Mouse (Mus musculus) induced T-regulatory cell, adult 2 months (primary cell): Measurements from ENCODE around the gene Sod3.

Experiments used
- DNase-seq: peaks from one replicate; pipeline ENCODE4 v3.0.0-alpha.2; 2012; ENCODE audit warnings: low read depth

The Sod3 gene

DNA sequence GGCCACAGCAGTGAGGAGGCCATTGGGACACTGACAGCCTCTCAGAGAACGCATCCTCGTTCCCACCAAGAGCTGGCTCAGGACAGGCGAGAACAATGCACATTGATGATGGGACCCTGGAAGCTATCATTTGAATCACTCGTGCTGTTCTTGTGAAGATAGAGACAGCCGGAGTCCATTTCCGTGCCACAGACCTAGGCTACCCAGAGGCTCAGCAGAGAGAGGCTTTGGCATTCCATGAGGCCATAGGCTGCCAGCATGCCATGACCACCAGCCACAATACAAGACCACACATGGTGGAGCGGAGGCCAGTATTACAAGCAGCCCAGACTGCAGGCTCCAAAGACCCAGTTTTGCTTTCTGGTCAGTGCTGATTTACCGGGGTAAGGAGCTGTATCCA lies 19.2 kb downstream of the Sod3 start:
- no peak for DNase-seq

DNA sequence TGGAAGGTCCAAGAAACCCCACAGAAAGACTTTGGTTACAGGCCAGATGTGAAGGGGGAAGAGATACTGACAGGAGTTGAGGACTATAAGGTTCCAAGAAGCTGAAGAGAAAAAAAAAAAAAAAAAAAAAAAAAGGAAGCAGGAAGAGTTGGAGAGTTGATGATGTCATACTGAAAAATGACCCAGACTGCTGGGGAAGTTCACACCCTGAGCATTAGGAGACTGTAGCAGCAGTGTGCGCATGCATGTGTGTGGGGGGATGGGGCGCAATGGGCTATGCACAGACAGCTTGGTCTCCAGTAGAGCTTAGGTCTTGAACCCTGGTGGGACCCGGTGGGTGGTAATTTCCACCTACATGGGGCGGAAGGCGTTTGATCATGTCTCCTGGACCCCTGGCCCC lies 20.2 kb downstream of the Sod3 start:
- DNase-seq, result no peak

DNA sequence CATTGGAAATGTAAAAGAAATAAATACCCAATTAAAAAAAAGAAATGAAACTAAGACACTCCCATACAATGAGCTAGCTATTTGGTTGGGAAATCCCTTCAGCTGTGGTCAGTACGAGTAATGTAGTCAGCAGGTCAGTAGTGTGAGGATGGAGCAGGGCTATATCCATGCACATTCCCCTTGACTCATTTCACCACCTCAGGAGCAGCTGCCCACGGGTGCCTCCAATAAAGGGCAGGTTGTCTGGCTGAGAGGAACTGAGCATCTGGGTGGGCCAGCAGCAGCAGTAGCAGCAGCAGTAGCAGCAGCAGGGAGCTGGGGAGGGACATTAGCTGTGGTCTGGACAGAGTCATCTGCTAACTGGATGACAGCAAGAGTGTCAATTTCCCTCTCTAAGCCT lies 22.4 kb downstream of the Sod3 start:
- DNase-seq, result no peak

DNA sequence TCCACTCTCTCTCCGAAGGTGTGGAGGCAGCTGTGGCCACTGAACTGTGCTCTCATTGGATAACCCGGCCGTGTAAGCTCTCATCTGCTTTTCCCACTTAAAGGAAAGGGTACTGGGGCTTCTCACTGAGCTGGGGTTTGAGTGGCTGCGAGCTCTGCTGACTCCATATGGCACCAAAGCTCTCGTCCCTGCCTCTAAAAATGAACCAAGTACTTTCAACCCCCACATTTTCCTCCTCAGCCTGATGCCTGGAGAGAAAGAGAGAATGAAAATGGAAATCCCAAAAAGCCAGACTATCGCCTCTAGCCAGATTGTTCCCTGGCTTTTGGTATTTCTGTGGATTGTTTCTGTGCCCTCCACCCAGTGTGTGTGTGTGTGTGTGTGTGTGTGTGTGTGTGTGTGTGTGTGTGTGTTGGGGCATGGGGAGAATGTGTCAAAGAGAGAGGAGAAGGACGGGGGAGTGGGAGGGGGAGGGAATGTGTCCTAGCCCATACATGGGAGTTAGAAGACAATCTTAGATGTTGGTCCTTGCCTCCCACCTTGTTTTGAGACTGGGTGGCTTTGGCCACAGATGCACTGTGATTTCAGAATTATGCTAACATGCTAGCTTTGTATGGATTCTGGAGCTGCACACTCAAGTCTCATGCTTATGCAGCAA lies 24.6 kb downstream of the Sod3 start:
- no peak for DNase-seq

DNA sequence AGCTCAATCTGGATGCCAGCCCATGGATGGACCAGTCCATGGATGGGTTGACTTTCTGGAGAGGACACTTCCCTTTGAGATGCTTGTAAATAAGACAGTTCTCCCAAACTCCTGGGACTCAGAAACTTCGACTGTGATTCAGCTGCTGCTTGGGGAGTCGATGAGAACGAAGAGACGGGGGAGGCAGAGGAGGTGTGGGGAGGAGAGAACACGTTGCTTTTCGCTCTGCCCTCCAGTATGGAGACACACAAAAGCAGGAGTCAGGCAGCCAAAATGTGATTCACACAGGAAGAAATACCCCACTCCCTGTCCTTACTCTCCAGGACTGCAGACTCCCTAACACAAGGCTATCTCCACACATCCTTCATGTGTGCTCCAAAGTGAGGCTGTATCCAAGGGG lies 26.8 kb downstream of the Sod3 start:
- no peak for DNase-seq

DNA sequence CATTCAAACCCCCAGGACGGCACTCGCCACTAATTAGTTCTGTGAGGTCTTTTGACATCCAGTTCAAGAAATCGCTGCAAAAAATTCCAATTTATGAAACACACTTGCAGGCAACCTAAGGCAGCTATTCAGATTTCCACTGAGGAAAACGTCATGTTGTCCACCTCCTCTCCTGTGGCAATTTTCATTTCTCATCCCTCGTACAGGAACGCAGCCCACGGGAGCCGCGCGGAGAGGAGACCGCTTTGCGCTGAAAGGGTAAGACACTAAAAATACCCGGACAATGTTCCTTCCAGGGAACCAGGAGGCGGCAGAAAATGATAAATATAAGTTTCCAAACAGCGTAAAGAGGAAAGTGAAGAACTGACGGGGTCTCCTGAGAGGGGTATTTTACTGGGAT lies 27.9 kb downstream of the Sod3 start:
- no peak for DNase-seq

DNA sequence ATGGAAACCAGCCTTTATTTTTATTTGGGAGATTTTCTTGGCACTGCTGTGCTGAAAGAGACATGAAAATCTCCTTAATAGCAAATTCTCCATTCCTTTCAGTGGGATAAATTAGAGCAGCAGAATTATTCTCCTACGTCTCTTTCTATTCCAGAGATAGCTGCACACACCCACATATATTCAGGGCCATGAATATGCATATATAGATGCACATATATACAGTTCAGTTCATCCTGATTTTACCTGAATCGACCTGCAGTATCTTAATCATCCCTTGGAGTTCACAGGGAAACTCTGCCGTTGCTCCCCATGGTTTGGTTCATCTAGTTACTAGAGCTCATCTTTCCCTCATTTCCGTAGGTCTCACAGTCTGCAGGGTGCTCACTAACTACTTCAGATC lies 30.2 kb downstream of the Sod3 start:
- DNase-seq, result no peak

DNA sequence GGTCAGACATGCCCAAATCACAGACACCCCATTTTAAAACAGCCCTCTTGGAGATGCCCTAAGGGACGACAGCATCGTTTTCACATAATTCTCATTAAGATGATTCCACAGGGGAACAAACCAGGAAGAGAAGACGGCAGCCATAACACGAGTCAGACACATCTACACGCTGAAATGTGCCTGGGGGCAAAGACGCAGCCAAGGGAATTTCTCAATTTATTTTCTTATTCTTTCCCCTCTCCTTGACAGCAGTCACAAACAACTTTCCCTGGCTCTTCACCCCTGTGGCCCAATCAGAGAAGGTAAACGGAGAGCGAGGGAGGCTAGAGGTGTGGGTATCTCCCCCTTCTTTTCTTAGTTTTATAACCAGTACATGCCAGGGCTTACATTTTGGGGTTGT lies 40.8 kb downstream of the Sod3 start:
- DNase-seq, result no peak

DNA sequence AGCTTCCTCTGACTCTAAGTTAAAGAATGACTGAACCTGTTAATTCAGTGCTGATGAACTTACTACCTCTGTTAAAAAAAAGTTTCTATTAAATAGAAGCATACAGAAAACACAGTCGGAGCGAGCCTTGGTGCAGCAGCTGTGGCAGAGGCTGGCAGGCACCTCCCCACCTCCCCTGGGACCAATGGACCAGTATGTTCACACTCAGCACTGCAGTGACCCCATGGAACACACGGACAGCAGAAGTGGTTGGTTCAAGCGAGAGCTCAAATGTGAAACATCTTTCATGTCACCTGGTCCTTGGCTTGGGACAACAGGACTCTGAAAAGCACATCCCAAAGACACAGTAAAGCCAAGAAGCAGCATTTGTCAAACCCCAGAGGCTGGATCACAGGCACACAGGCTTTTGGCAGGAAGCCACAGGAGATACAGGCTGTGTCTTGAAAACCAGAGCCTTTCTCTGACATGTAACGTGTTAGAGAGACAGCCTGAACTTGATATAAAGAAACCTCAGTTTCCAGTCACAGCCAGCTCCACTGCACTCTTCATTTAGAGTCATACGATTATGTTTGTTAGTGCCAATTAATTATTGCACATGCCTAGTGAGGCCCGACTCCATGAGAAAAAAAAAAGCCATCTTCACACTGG lies 45.2 kb downstream of the Sod3 start:
- DNase-seq, result no peak

DNA sequence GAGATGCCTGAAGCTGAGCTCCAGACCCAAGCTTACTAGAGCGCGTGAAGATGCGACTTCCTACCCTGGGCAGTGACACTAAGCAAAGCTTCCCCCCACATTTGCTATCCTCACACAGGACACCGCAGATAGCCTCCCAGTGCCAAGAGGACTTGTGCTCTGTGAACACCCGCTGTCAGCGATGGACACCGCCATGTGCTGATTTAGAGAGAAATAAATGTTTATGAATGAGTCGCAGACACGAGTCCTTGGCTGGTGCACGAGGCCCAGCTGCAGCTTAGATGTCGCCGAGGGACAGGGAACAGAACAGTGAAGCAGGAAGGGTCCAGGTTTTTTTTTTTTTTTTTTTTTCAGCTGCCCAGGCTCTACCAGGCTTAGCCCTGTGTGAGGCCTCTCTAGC lies 46.6 kb downstream of the Sod3 start:
- no peak for DNase-seq

DNA sequence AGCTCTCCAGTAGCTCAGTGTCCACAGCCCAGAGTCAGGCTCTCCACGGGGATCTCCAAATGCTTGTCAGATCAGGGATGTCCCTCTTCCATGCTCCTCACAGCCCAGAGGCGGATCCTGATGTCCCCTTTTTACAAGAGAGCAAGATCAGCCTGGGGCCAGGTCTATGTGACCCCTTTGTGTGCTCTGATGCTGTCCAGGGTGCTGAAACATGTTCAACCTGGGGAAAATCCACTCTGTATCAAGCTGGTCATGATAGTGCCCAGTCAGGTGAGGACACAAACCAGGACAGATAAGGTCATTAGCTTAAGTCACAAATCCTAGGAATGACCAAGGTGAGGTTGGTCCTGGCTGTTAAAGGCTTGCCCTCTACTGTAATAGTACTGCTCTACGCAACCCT lies 48.0 kb downstream of the Sod3 start:
- no peak for DNase-seq

DNA sequence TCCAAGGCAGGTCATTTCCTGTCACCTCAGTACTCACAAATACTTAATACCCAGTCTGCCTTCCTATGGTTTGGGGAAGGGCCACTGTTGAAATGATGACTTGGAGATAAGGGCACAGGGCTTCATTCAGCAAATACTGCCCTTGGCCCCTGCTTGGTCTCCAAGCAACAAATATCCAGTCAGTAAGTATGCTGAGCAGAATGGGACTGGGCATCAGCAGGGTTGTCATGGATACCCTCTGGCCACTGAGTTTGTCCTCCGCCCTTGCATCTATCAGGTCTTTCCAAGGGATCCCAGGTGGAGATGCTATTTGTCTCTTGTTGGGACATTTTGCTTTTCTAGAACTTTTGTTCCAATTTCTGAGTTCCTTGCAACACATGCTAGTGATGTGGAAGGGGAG lies 51.6 kb downstream of the Sod3 start:
- no peak for DNase-seq

DNA sequence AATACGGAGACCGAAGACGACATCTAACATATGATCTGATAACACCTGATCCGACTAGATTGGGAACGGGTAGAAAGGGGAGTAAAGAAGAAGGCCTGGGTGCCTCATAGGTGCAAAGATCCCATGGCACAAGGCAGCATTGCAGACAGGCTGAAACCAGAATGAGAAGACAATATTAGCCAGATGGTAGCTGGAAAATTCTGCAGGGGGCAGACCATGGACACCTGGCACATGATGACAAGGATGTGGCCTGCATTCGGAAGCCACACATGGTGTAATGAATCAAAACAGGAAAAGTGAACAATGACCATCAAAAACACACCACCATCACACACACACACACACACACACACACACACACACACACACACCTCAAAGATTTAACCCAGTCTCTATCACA lies 52.3 kb downstream of the Sod3 start:
- DNase-seq, result no peak

DNA sequence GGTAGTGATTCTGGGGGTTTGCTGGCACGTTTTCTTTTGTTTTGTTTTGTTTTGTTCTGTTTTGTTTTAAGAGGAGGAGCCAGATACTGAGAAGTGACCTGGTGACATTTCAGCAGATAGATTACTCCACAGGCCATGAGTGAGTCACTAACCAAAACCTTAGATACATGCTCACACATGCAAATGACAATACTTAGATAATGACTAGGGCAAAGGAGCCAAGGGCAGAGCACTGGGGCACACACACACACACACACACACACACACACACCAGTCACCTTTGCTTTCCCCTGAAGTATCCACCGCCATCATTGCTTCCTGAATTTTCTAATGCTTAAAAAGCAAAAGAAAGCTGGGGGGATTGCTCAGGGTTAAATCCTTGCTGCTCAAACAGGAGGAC lies 52.9 kb downstream of the Sod3 start:
- DNase-seq, result no peak
